Mouse (Mus musculus) mature B cell (primary cell): Measurements from ENCODE around the gene Nexn.
"Not testable (repeated sequence)": the region's sequence is repeated elsewhere in the genome, so short reads cannot be mapped to it uniquely, and the experiment has no call there.

Experiments
- in situ Hi-C: fragments of 300-500 bp; cut with MboI; formaldehyde crosslinking; loops from 2 replicates; pipeline ENCODE4 v1.14.3; 2019

Nexn gene

GRCm38 (mm10) chr3:152197246-152197645 is 68.9 kb downstream of the Nexn start:
- in situ Hi-C loops, result not testable (repeated sequence)

DNA sequence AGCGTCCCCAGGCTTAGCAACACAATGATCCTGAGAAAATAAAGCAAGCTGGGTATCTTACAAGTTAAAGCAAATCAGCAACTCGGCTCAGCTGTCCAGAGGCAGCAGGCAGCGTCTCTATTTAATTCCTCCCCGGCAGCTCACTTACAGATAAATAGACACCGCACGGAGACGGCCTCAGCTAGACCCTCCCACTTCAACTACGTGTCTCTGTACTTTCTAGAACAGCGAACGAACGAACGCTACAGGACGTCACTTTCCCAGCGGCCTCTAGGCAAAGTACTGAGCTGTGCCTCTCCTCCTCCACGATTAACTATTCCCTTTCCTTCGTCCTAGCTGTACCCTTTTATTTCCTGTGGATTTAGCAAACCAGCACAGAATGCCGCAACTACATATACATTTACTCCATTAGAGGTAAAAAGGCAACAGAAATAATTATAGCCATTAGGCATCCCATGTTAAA is 72.5 kb downstream of the Nexn start:
- in situ Hi-C loops, result no loop called here

- in situ Hi-C loops, result no loop called here
Measured at GRCm38 (mm10) chr3:152193177-152193576, 73.0 kb downstream of the Nexn start.

DNA sequence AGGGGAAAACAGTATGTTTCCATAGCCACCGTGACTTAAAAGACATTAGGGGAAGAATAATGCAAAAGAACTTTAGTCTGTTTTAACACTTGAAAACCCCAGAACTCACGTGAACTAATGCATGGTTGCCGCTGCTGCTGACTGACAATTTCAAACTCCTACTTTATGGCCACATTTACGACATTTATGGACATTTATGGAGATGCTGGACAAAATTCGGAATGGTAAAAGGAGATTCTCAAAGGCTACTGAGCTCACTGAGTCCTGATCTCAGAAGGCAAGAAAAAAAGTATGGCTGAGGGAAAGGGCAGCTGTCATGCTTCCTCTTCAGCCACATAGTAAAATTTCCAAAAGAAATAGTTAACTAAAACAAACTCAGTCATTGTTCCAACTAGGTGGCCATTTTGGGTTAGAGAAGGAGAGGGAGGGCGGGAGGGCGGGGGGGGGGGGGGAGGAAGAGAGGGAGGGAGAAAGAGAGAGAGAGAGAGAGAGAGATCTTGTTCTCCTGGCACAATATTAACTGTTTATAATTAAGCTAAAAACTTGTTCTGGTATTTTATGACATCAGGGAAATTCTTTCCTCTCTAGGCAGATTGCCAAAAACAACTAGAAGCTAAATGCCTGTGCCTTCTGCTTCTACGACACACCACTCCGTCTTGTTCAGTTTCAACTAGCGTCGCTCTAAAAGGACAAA is 73.8 kb downstream of the Nexn start:
- in situ Hi-C loops, result no loop called here

GRCm38 (mm10) chr3:152191791-152192237 is 74.3 kb downstream of the Nexn start:
- in situ Hi-C loops, result no loop called here

DNA sequence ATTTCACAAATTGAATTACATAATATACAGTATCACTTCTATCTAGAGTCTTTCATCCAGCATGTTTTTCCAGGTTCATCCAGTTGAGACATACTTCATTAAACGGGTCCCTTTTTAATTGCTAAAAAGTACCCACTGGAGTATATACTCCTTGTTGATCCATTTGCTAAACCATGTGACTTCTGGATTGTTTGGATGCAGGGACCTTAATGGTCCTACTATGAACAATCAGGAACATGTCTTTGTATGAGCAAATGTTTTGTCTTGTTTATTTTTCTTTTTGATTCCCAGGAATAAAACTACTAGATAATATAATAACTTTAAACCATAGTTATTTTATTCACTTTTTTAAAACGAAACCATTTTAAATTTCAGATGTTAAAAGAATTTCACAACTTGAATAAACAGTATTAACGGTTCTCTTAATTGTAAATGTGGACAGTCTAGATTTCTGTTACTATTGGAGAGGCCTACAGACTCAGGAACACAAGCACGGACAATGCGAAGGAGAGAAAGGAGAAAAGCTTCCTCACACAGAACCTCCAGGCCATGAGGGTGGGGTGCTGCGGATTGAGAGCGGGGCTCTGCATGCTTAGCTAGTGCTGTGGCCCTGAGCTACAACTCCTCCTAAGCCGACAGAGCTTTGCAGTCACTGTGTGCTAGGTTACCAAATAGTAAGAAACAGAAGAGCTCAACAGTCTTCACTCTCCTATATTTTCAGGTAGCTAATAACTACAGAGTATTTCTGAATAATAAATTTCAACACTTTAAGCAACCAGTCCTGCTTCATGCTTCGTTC is 75.3 kb downstream of the Nexn start:
- in situ Hi-C loops, result no loop called here

GRCm38 (mm10) chr3:152189306-152189705 is 76.8 kb downstream of the Nexn start:
- in situ Hi-C loops, result no loop called here
